Mouse (Mus musculus) kidney, postnatal 14 days (tissue): Measurements from ENCODE around the gene Dhx29.

ENCODE experiments used
- DNase-seq: peaks from one replicate; pipeline ENCODE4 v3.0.0; 2022; ENCODE audit warnings: mixed read lengths

The Dhx29 gene

DNA sequence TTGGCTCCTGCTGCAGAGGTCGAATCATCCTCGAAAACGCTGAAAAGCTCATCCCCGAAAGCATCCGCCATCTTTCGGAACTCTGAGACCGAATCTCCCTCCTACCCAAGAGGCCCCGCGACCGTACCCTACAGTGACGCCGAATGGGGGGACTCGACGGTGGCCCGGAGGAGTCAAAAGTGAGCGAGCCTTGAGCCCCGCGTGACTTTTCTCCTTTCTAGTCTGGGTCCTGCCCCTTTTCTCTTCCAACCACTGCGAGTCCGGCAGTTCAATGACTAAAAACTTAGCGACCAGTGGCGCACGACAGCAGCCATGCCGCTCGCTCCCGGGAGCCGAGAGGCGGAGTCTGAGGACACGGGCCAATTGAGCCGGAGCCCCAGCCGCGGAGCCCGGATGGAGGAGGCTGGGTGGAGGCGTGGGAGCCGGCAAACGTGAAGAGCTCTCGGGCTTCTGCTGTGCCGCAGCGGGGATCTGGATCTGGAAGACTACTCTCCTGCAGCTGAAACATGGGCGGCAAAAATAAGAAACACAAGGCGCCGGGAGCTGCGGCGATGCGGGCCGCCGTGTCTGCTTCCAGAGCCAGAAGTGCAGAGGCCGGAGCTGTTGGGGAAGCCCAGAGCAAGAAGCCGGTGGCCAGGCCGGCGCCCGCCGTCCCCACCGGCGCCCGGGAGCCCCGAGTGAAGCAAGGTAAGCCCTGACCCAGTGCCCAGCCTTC, at the start of gene Dhx29, which contains the start of gene Mtrex:
Gene Dhx29 (plus strand): TSS at position 168 of the 715 bp plus-strand sequence.
Gene Mtrex (minus strand): TSS at position 112 of the 715 bp plus-strand sequence.
- peak; percentile 99 for DNase-seq

DNA sequence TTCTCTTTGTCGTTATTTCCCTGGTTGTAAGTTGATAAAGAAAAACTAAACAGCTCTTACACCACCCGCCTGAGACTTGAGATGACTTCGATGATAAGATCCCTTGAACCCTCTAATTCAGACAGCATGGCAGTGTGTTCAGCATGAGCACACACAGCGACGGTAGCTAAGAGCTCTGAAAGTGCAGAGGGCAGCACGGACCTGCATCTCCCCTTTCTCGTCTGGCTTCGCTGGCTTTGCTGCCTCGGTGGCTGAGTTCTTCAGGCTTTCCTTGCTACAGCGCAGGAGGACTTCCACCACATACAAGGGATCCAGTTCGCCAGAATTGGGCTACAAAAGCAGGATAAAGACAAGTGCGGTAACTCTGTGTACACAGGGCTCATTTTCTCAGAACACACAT, 40.0 kb upstream of the Dhx29 start:
- DNase-seq = no peak

DNA sequence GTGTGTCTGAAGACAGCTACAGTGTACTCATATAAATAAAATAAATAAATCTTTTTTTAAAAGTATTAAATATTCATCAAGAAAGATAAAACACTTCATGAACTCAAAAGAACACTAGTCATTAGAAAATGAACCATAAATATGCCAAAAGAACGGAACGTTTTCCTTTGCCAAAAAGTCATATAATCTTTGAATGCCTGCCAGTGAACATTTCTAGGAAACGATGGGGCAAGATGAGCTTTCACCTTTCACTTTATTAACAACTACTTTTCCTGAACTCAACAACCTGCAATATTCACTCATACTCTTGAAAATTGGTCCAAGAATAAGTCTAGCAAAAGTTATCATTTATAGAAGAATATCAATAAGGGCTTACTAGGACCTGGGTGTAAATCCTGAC, 25.1 kb upstream of the Dhx29 start:
- no peak for DNase-seq

DNA sequence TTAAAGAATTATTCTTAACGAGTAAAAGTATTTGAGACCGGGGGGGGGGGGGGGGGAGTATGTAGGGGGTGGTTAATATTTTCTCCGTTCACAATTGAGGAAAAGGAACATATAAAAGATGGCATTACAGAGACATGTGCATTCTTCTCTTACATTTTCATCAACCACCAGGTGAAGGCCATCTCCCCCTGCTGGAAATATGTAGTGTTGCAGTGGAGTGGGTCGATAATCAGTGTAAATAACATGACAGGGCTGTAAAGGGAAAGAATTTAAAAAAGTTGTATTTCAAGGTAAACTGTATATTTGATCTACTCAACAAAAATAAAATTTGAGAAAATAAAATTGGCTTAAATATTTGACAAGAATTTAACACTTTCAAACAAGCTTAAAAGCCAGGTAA, 17.6 kb upstream of the Dhx29 start:
- peak; percentile 58 for DNase-seq

DNA sequence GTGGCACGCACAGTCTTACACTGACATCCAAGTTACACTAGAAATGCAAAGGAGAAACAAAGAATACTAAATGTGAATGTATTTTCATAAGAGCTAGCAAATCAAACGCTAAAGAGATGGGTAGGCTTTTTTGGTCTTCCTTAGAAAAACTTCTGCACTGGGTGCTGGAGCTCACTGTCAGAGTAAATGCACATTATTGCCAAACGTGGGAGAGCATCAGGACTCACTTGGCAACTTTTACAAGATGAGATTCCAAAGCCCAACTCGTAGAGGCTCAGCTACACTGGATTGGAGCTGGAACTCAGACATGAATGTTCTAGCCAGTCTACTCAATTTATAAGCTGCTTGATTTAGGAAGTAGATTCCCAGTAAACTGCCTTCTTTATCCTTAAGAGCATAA, 16.8 kb upstream of the Dhx29 start:
- no peak for DNase-seq

DNA sequence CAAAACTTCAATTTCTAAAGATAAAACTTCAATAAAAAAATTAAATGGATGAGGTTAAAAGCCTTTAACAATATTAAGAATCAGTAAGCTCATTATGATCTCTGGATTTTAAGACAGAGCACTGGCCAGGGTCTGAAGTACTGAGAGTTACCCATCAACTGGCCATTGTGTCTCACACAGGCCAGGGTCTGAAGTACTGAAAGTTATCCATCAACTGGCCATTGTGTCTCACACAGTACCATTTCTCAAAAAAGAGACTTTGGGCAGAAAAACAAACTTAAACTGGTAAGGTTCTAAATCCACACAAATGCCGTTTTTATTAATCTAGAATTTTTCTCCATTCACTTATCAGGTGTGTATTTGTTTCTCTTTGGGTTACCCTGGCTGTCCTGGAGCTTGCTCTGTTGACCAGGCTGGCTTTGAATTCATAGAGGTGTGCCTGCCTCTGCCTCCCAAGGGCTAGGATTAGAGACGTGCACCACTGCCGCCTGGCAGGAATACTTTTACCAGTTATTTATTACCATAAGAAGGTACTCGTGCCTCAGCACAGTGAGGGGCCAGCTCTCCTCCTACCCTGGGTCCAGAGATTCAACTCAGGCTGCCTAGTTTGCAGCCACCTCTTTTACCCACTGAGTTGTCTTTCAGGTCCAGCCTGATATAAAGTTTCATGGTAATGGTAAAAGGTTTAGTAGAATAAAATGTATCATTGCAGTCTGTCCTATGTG, 8.0 kb upstream of the Dhx29 start:
- DNase-seq = no peak

DNA sequence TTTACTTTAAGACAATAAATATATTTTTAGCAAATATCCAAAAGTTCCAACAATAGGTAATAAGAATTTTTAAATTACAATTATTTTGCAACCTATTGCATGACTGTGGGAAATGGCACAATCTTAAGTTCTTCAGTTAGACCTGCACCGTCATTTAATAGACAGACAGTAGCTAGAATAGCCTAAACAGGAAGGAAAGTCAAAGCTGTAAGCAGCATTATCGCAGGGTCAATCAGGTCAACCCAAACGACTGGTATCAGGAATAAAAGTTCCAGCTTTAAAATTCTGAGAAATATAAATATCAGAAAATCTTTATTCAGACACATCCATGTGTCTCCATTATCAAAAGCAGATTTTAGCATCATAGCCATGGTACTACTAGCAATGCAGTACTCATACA, 6.3 kb upstream of the Dhx29 start:
- DNase-seq = no peak

DNA sequence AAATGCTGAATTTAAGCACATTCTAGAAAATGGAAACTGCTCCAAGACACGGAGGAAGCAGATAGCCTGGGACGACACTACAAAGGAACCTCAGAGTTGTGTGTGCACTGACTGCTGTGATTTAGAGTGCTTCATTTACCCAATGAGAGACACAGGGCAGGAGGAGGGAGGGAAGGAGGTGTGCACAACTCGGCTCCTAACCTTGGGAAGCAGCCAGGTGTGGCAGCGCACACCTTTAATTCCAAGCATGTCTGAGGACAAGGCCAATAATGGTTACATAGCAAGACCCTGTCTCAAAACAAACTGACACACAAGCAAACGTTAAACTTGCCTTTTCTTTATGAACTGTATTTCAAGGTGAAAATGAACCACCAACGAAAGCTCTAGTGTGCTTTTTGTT, 2.0 kb upstream of the Dhx29 start:
- peak; percentile 22 for DNase-seq

DNA sequence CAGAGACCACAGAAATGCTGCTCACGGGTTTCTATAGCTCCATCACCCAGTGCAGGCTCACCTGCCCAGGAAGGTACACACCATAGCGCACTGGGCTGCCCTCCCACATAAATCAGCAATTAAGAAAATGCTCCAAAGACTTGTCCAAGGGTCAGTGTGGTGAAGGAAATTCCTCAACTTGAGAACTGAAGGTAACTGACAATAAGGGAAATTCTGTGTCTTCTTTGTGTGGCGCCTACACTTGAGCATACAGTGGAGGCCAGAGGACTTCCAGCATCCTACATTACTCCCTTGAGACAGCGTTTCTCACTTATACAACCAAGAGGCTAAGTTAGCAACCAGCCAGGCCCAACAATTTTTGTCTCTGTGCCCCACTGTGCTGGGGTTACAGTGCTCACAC, 1.3 kb upstream of the Dhx29 start:
- DNase-seq = no peak

DNA sequence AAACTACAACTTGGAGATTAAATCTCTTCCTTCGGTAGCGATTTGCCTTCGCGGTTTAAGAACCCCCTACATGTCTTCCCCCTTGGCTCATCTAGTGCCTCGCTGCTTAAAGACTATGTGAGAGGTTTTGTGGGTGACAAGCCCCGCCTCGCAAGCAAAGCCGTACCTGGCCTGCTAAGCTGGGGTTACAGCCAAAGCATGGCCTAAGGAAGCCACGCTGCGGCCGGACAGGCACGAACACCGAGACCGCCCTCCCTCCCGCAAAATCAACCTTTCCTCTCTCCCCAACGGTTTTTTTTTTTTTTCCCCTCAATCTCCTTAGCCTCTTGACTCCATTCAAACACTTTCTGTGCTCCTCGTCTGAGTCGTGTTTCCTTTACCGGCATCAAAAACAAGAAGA, 458 bp upstream of the Dhx29 start:
- peak; percentile 24 for DNase-seq

DNA sequence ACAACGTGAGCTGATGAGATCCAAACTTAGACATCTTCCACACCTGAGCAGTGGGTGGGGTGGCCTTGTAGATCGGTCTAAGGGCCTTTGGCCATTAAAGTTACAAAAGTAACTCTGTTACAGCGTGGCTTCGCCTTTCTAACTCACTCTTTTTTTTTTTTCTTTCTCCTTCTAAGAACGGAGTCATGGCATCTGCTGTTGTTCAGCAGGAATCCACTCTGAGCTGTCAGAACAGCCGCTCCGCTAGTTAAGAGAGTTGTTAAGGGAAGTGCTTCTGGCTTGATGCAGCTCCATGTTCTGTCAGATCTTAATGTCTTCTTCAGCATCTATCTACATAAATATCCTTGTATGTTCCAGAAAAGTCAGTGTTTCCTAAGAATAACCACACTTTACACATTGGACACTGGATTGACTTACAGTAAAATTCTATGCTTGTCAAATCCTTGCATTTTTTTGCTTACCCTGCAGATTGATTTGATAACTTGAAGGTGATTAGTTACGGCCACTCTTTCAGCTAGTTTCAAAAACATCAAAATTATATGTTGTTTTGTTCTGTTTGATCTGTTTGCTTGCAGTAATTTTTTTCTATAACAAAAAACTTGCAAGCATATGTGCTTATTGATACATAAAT, 899 bp downstream of the Dhx29 start:
- no peak for DNase-seq

DNA sequence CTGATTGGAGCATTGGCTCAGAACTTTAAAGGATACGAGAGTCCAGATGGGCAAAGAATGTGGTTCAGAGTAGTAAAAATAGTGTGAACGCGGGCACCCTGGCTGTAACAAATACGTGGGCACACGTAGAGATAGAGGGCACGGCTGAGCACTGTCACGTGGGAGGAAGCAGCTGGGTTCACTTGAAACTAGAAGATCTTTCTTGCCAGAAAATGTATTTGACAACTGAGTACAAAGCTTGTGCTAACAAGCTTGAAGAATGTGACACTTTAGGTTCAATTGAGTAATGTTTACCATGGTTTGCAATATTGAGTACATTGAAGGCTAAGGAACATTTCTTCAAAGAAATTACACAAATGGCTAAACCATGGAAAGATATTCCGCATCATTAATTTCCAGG, 10.9 kb downstream of the Dhx29 start:
- DNase-seq = no peak

DNA sequence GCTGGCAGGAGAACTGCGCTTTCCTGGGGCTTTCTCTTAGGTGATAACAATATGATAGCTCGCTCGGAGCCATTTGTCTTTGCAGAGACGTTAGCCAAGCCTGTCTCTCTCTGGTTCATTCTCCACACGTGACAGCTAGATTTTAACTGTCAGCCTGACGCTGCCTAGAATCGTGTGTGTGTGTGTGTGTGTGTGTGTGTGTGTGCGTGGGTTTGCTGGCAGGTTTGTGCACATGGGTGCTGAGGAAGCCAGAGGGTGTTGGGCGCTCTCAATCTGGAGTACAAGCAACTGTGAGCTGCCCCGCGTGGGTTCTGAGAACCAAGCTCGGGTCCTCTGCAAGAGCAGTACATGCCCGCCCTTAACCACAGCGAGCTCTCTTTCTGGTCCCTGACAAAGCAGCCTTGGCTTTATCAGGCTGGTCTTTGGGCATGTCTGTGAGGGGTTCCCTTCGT, 14.7 kb downstream of the Dhx29 start:
- DNase-seq = no peak

DNA sequence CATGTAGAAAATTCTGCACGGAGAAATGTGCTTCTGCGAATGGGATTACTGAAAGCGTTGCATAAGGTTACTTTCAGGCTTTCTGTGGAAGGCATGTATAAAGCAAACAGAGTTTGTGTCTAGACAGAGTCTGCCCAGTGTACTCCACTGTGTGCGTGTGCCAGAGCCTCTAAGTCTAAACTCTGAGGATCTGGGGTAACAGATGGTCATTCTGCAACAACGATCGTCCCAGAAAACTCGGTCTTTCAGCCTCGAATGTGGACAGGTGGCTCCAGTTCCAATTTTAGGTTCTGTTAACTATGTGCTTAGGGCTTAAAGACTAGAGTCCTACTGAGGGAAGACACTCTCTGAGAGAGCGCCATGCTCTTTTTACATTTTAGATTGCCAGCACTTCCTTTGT, 18.1 kb downstream of the Dhx29 start:
- no peak for DNase-seq

DNA sequence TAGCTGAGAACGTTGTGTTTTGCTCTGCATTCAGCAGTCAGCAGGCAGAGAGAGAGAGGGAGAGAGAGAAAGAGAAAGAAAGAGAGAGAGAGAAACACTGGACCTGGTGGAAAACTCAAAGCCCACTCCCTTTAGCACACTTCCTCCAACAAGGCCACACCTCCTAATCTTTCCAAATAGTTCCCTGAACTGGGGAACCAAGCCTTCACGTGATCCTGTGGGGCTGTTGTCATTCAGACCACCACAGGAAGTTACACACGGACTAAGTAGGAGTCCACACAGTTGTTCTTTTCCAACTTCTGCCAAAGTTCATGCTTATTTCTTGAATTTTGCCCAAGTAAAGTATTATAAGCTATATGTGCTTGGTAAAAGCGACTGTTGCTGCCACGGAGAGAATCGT, 18.6 kb downstream of the Dhx29 start:
- DNase-seq = no peak

DNA sequence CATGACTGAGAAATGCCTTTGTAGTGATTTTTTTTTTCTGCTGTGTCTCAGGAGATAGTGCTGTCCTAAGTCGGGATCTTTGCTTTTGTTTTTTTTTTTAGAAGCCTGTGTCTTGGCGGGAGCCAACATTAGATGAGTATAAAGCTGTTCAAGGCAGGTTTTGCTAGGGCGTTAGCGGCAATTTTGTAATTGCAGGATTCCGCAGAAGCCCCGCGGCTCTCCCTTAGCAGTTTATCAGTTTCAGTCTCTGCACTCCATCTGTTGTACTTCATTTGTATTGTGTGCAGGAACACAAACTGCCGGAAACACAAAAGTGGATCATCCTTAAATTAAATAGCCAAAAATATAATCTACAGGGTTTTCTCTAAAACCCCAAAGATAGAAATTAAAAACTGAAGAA, 26.8 kb downstream of the Dhx29 start:
- no peak for DNase-seq

DNA sequence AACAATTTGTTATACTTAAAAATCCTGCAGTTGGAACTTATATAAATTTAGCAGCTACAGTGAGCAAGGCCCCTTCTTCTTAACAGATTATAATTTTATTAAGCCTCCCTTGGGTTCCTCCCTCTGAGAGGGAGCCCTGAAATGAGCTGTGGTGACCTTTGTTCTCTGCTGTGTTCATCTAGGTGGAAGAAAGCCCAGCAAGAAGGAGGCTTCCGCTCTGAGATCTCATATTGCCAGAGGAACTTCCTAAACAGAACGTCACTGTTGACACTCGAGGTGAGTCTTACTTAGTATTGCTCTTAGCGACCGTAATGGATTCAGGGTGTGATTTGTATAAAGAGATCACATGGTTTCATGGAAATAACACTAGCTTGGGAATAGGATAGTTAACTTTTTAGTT, 35.8 kb downstream of the Dhx29 start:
- DNase-seq = no peak

DNA sequence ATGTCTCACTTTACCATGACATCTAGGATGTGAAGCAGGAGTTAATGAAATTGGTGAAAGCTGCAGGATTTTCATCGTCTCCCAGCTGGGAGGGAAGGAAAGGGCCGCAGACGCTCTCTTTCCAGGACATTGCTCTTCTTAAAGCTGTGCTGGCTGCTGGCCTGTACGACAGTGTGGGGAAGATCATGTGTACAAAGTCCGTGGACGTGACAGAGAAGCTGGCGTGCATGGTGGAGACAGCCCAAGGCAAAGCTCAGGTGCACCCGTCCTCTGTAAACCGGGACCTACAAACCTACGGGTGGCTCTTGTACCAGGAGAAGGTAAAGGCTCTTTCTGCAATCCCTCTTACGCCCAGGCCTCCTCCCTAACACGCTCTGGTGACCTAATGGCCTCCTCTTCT, 37.2 kb downstream of the Dhx29 start:
- peak; percentile 25 for DNase-seq

DNA sequence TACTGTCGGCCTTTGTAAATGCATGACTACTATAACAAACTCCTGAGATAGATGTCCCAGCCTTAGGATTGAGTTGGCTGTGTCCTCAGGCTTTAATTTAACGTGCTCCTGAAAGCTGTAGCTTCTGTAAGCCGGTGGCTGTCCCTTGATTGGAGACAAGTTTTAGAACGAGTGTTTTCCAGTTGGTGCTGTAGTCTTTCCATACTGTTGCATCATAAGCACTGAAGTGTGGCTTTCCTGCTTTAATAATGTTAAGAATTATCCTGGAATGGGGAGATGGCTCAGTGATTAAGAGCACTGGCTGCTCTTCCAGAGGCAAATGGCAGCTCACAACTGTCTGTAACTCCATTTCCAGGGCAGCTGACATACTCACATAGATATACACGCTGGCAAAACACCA, 40.0 kb downstream of the Dhx29 start:
- no peak for DNase-seq

DNA sequence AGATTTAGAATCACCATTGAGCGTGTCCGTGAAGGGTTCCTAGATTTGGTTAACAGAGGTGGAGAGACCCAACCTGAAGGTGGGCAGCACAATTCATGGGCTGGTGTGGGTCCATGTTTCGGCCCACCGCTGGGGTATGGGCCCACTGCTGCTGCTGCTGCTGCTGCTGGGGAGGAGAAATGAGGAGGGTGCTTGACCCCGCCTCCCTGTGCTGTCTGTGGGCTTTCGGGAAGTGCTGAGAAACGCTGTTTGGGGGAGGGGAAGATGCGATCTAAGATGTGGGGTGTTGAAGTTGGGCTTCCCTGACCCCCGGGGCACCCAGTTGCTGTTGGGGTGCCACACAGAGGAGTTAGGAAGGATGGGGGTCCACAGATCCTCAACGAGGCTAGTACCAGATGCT, 49.5 kb downstream of the Dhx29 start:
- DNase-seq = no peak

DNA sequence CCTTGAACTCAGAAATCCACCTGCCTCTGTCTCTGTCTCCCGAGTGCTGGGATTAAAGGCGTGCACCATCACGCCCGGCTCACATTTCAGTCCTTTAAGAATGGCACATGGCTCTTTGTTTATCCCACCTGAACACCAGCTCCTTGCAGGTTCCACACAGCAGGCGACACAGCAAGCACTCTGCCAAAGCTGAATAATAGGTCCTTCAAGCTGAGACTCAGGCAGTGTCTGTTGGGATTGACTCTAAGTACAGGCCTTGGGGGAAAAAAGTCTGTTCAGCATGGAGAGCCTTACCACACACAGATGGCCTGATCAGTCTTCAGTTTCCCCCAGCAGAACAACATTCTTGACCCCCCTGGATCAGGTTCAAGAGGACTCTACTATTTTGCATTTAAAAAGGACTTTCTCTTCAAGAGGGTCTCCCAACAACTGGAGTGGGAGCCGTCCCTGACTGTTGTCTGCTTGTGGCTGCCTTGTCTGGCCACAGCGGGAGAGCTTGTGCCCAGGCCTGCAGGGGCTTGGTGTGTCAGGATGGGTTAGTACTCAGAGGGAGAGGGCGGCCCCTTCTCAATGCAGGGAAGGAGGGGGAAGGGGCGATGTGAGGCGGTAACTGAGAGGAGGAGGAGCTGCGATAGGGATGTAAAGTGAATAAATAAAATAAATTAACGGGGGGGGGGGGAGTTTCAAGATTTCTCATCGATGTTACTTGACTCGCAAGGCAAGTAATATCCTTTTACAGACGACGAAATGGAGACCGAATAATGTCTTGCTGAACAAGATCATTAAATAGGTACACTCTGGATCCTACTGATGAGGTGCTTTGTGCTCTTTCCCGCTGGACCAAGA, 58.6 kb downstream of the Dhx29 start:
- no peak for DNase-seq

DNA sequence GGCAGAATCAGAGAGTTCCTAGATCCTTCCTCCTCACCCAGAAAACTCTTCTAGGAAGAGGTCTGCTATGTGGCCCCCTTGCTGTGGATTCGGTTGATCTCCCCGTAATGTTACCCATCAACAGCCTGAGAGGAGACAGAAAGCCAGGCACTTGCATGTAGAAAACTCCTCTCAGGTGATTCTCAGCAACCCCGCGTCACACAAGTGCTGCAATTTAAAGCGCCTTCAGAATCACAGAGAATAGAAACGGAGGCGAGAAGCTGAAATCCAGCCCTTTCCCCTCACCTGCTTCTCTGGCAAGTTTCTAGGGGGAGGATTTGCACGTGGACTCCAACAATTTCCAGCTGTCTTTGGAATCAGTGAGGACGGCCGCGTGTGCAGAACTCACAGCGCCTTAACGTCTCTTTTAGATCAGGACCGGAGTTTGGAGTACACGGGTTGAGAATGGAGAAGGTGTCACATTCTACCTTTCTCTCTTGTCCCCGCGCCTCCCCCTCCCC, 59.2 kb downstream of the Dhx29 start:
- DNase-seq = no peak

DNA sequence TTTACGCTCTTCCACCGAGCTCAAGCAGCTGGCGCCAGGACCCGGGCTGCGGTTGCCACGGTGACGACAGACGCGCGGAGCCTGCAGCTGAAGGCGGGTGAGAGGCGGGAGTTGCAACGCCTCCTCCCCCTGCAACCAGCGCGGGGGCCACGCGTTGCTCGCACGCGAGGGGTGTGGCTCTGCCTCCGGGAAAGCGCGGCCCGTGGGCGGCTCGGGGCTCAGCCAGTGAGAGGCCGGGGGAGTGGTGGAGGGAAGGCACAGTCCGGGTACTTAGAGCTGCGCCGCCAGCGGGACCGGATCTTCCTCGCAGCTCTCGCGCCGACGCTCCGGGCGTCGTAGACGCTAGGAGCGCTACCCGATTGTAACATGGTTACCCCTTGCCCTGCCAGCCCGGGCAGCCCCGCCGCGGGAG, 60.3 kb downstream of the Dhx29 start, which contains the start of gene Ccno:
Gene Ccno (plus strand): TSS at position 271 of the 412 bp plus-strand sequence.
- peak; percentile 97 for DNase-seq
